Mouse (Mus musculus): ENCODE measurements around the gene Vdac1.

The Vdac1 gene

GRCm38 (mm10) chr11:52419861-52420260, 59.2 kb downstream of the Vdac1 start:
- no peak for DNase-seq (ENCODE audit: low spot score in 2 of 2)

GRCm38 (mm10) chr11:52420296-52421052, 59.8 kb downstream of the Vdac1 start:
- DNase-seq (ENCODE audit: low spot score in 2 of 2) = no peak

GRCm38 (mm10) chr11:52421053-52421778, 60.6 kb downstream of the Vdac1 start:
- DNase-seq (ENCODE audit: low spot score in 2 of 2) = peak in 1 of 2 experiments; percentile 24

- DNase-seq (ENCODE audit: low spot score in 2 of 2) = no peak
These were observed 68.8 kb downstream of the Vdac1 start for GRCm38 (mm10) chr11:52429440-52429839.

GRCm38 (mm10) chr11:52431594-52431993, 70.9 kb downstream of the Vdac1 start:
- no peak for DNase-seq (ENCODE audit: low spot score in 2 of 2)

- DNase-seq (ENCODE audit: low spot score in 2 of 2) = no peak
These were observed 71.5 kb downstream of the Vdac1 start for GRCm38 (mm10) chr11:52432148-52432547.

GRCm38 (mm10) chr11:52433076-52433796, 72.6 kb downstream of the Vdac1 start:
- DNase-seq (ENCODE audit: low spot score in 2 of 2) = no peak

GRCm38 (mm10) chr11:52433797-52434195, 73.1 kb downstream of the Vdac1 start:
- no peak for DNase-seq (ENCODE audit: low spot score in 2 of 2)

GRCm38 (mm10) chr11:52435466-52435865, 74.8 kb downstream of the Vdac1 start:
- DNase-seq (ENCODE audit: low spot score in 2 of 2) = no peak

GRCm38 (mm10) chr11:52437123-52437522, 76.5 kb downstream of the Vdac1 start:
- no peak for DNase-seq (ENCODE audit: low spot score in 2 of 2)

Data from heart, adult 9 months (tissue).